Mouse (Mus musculus) brain, embryonic 14.5 days (tissue): ENCODE results near the gene Usp39.

Experiments
- CTCF ChIP-seq: fragments of 200-500 bp; IDR thresholded peaks from 2 replicates; pipeline ENCODE4 v1.5.1; 2012; ENCODE audit warnings: inconsistent platforms, mild to moderate bottlenecking, moderate library complexity, borderline replicate concordance; ENCODE audit not compliant: insufficient read depth, insufficient read length; ENCODE audit errors: extremely low read depth
- POLR2A ChIP-seq: fragments of 200-500 bp; IDR thresholded peaks from 2 replicates; pipeline ENCODE4 v1.6.1; 2012; ENCODE audit warnings: mild to moderate bottlenecking, inconsistent platforms, borderline replicate concordance; ENCODE audit not compliant: poor library complexity, insufficient read depth, insufficient read length, severe bottlenecking; ENCODE audit errors: extremely low read depth

- TF ChIP-seq POLR2A, result no peak
- TF ChIP-seq CTCF, result no peak
These were observed 34.6 kb upstream of the Usp39 start for GRCm38 (mm10) chr6:72379377-72380130.
